Mouse (Mus musculus) hindbrain, embryonic 16.5 days (tissue): Measurements from ENCODE around the gene Cdkl1. TPM values are rescaled to one million over a fixed set of nuclear protein-coding genes. Genes with fewer than 3 reads are reported as not detected.

Source experiments
- ATAC-seq: fragments of 200-750 bp; cut with Nextera tagmentation; 2 replicates; pipeline ENCODE4 v1.8.0; 2017; ENCODE audit warnings: moderate TSS enrichment, moderate library complexity
- H3K27ac ChIP-seq: fragments of 300-500 bp; sonication (generic); 2 replicates; pipeline ENCODE4 v1.5.1; 2014; ENCODE audit warnings: low read depth, mild to moderate bottlenecking, control low read depth, low read length, moderate library complexity
- H3K27me3 ChIP-seq: fragments of 300-500 bp; sonication (generic); replicated peaks from 2 replicates; pipeline ENCODE4 v1.6.1; 2014; ENCODE audit warnings: low read length; ENCODE audit not compliant: control insufficient read depth, insufficient read depth
- H3K36me3 ChIP-seq: fragments of 300-500 bp; sonication (generic); 2 replicates; pipeline ENCODE4 v1.6.1; 2014; ENCODE audit warnings: mild to moderate bottlenecking, low read length, moderate library complexity, mixed read lengths; ENCODE audit not compliant: control insufficient read depth, insufficient read depth
- H3K4me1 ChIP-seq: fragments of 300-500 bp; sonication (generic); 2 replicates; pipeline ENCODE4 v1.6.1; 2014; ENCODE audit warnings: low read depth, low read length; ENCODE audit not compliant: control insufficient read depth, insufficient read depth
- H3K4me2 ChIP-seq: fragments of 300-500 bp; sonication (generic); 2 replicates; pipeline ENCODE4 v1.6.1; 2014; ENCODE audit warnings: mild to moderate bottlenecking, low read length, control low read depth, moderate library complexity
- H3K4me3 ChIP-seq: fragments of 300-500 bp; sonication (generic); 2 replicates; pipeline ENCODE4 v1.5.1; 2014; ENCODE audit warnings: mild to moderate bottlenecking, low read length, control low read depth, moderate library complexity
- H3K9ac ChIP-seq: fragments of 300-500 bp; sonication (generic); 2 replicates; pipeline ENCODE4 v1.6.1; 2014; ENCODE audit warnings: low read depth, mild to moderate bottlenecking, control low read depth, low read length, moderate library complexity
- H3K9me3 ChIP-seq: fragments of 300-500 bp; sonication (generic); 2 replicates; pipeline ENCODE4 v1.6.1; 2014; ENCODE audit warnings: mild to moderate bottlenecking, low read length, moderate library complexity; ENCODE audit not compliant: control insufficient read depth
- WGBS: fragments of 180-500 bp; shearing (Covaris S2); extraction: QIAGEN DNeasy Blood & Tissue Kit; methylation state at CpG from one replicate; pipeline ENCODE4 v1.1.7; 2014; 5-methylcytosine and 5-hydroxymethylcytosine counted together
- microRNA counts: library from miRNA; unstranded; fragments of <30 nt; microRNA quantifications from one replicate; lab custom pipeline; 2016
- microRNA-seq: library from miRNA; unstranded; fragments of <30 nt; microRNA quantifications from one replicate; pipeline ENCODE4, GENCODE M21; 2017
- polyA plus RNA-seq: library from polyadenylated mRNA; unstranded; fragments of >200 nt; fragmentation: Nextera tagmentation; extraction: Ambion mirVana; gene quantifications from 2 replicates; pipeline ENCODE4 v1.2.1, GENCODE M21; 2015

Gene Cdkl1
- polyA plus RNA-seq, 1 experiment from 2014 or later: 16.5 TPM

- no peak overlapping the region for H3K4me3 ChIP-seq
- no peaks in the 10 kb centered on the region for H3K4me1 ChIP-seq
- H3K9me3 ChIP-seq: peaks cover 7% of the 10 kb centered on the region; the same call in 1 of the 2 replicates
- no peak for ATAC-seq
- H3K4me2 ChIP-seq: no peak overlapping the region
- no peaks in the 10 kb centered on the region for H3K27me3 ChIP-seq
- no peak overlapping the region for H3K9ac ChIP-seq
- H3K27ac ChIP-seq: no peak overlapping the region
- peaks cover 5% of the 10 kb centered on the region for H3K36me3 ChIP-seq
Observed at GRCm38 (mm10) chr12:69713628-69714027, 77.4 kb downstream of the Cdkl1 start.

- no peaks in the 10 kb centered on the region for H3K27me3 ChIP-seq
- H3K4me3 ChIP-seq: no peak overlapping the region
- 89% methylated on average over 11 of the region's 11 CpGs for WGBS
- H3K4me2 ChIP-seq: no peak overlapping the region
- no peak for ATAC-seq
- H3K4me1 ChIP-seq: no peaks in the 10 kb centered on the region
- no peak overlapping the region for H3K9ac ChIP-seq
- H3K36me3 ChIP-seq: no peaks in the 10 kb centered on the region
- H3K9me3 ChIP-seq: no peaks in the 10 kb centered on the region
- H3K27ac ChIP-seq: no peak overlapping the region
Observed at GRCm38 (mm10) chr12:69704799-69705458, 86.1 kb downstream of the Cdkl1 start.

- H3K9me3 ChIP-seq: no peaks in the 10 kb centered on the region
- H3K27me3 ChIP-seq: no peaks in the 10 kb centered on the region
- H3K4me2 ChIP-seq: no peak overlapping the region
- no peak overlapping the region for H3K4me3 ChIP-seq
- H3K4me1 ChIP-seq: no peaks in the 10 kb centered on the region
- H3K9ac ChIP-seq: no peak overlapping the region
- H3K27ac ChIP-seq: no peak overlapping the region
- no peak for ATAC-seq
- H3K36me3 ChIP-seq: peaks cover 5% of the 10 kb centered on the region; the same call in 1 of the 2 replicates
- WGBS: 80% methylated on average over 6 of the region's 6 CpGs
Observed at GRCm38 (mm10) chr12:69698352-69698751, 92.7 kb downstream of the Cdkl1 start.

MicroRNA genes within 50 kb of the gene (microRNA counts, 519-probe panel; counts per million panel counts)
- not detected for microRNA mmu-miR-681 (lab: Ali Mortazavi, UCI)

Small RNA genes within 50 kb of the gene (microRNA-seq; reads per million reads assigned to microRNA genes)
- gene Mir681: not detected

Other genes starting within 250 kb of the Cdkl1 start
- gene Vcpkmt, start 208.2 kb downstream of the Cdkl1 start, polyA plus RNA-seq: 25.5 and 30.6 TPM in 2 replicates
- 11.1 and 11.3 TPM in 2 replicates for gene Sos2, start 109.4 kb downstream of the Cdkl1 start, polyA plus RNA-seq
- gene L2hgdh, start 66.4 kb downstream of the Cdkl1 start, polyA plus RNA-seq: 14.4 and 15.3 TPM in 2 replicates
- 38.9 and 42.6 TPM in 2 replicates for gene Atp5s, start 66.3 kb downstream of the Cdkl1 start, polyA plus RNA-seq
- gene Atl1, start 101.3 kb upstream of the Cdkl1 start, polyA plus RNA-seq: 159 and 167 TPM in 2 replicates
- gene Map4k5, start 101.9 kb upstream of the Cdkl1 start, polyA plus RNA-seq: 22.8 and 25.2 TPM in 2 replicates
- gene Sav1, start 195.7 kb upstream of the Cdkl1 start, polyA plus RNA-seq: 0.23 and 0.67 TPM in 2 replicates